Mouse (Mus musculus) embryonic facial prominence, embryonic 14.5 days (tissue): ENCODE measurements around the gene Mcrip1. TPM values are rescaled to one million over a fixed set of nuclear protein-coding genes. Genes with fewer than 3 reads are reported as not detected.

ENCODE experiments used
- ATAC-seq: fragments of 200-750 bp; cut with Nextera tagmentation; 2 replicates; pipeline ENCODE4 v1.8.0; 2017; ENCODE audit warnings: low read depth, moderate number of reproducible peaks, moderate TSS enrichment
- DNase-seq: peaks from one replicate; pipeline ENCODE4 v3.0.0-alpha.2; 2015; ENCODE audit warnings: low spot score
- H3K27ac ChIP-seq: fragments of 300-500 bp; sonication (generic); replicated peaks from 2 replicates; pipeline ENCODE4 v1.5.1; 2014; ENCODE audit warnings: low read depth, mild to moderate bottlenecking, low read length, moderate library complexity
- H3K27me3 ChIP-seq: fragments of 300-500 bp; sonication (generic); replicated peaks from 2 replicates; pipeline ENCODE4 v1.6.1; 2014; ENCODE audit warnings: low read length; ENCODE audit not compliant: control insufficient read depth, insufficient read depth
- H3K36me3 ChIP-seq: fragments of 300-500 bp; sonication (generic); 2 replicates; pipeline ENCODE4 v1.6.1; 2014; ENCODE audit warnings: low read length, mixed read lengths; ENCODE audit not compliant: control insufficient read depth, insufficient read depth
- H3K4me1 ChIP-seq: fragments of 300-500 bp; sonication (generic); 2 replicates; pipeline ENCODE4 v1.6.1; 2014; ENCODE audit warnings: antibody characterized with exemption, low read length; ENCODE audit not compliant: control insufficient read depth, insufficient read depth
- H3K4me2 ChIP-seq: fragments of 300-500 bp; sonication (generic); 2 replicates; pipeline ENCODE4 v1.6.1; 2014; ENCODE audit warnings: low read depth, mild to moderate bottlenecking, low read length, moderate library complexity, mixed read lengths
- H3K4me3 ChIP-seq: fragments of 300-500 bp; sonication (generic); 2 replicates; pipeline ENCODE4 v1.5.1; 2014; ENCODE audit warnings: low read depth, mild to moderate bottlenecking, low read length
- H3K9ac ChIP-seq: fragments of 300-500 bp; sonication (generic); 2 replicates; pipeline ENCODE4 v1.6.1; 2014; ENCODE audit warnings: low read depth, mild to moderate bottlenecking, low read length, moderate library complexity, mixed read lengths
- H3K9me3 ChIP-seq: fragments of 300-500 bp; sonication (generic); 2 replicates; pipeline ENCODE4 v1.6.1; 2016; ENCODE audit warnings: low read length; ENCODE audit not compliant: control insufficient read depth
- WGBS: fragments of 180-500 bp; shearing (Covaris S2); extraction: QIAGEN DNeasy Blood & Tissue Kit; methylation state at CpG from one replicate; pipeline ENCODE4 v1.1.7; 2014; 5-methylcytosine and 5-hydroxymethylcytosine counted together
- polyA plus RNA-seq: library from polyadenylated mRNA; unstranded; fragments of >200 nt; fragmentation: Nextera tagmentation; extraction: Ambion mirVana; gene quantifications from 2 replicates; pipeline ENCODE4 v1.2.1, GENCODE M21; 2014

The Mcrip1 gene
- polyA plus RNA-seq, 1 experiment from 2014 or later, result 238 TPM

- DNase-seq (peak; percentile 16), ATAC-seq (no peak)
- Histone ChIP-seq H3K4me1 (0 out of 2 replicates have a peak, but pooled peaks cover 5% of the 10 kb centered on the region), H3K4me2 (no peak overlapping the region), H3K9ac (no peak overlapping the region), H3K36me3 (peaks cover 14% of the 10 kb centered on the region), H3K4me3 (no peak overlapping the region), H3K27me3 (no peaks in the 10 kb centered on the region), H3K27ac (no peak overlapping the region), H3K9me3 (peaks cover 5% of the 10 kb centered on the region; the same call in 1 of the 2 replicates)
- WGBS, result 58% methylated on average over 7 of the region's 7 CpGs
Measured at GRCm38 (mm10) chr11:120554834-120555233, 5.3 kb upstream of the Mcrip1 start.

GRCm38 (mm10) chr11:120552736-120553135 lies 3.2 kb upstream of the Mcrip1 start:
- Histone ChIP-seq H3K4me3 (no peak overlapping the region), H3K36me3 (no peaks in the 10 kb centered on the region), H3K27ac (no peak overlapping the region), H3K27me3 (no peaks in the 10 kb centered on the region), H3K9me3 (peaks cover 3% of the 10 kb centered on the region; the same call in 1 of the 2 replicates), H3K4me2 (no peak overlapping the region), H3K9ac (no peak overlapping the region), H3K4me1 (peaks cover 16% of the 10 kb centered on the region)
- ATAC-seq, result no peak
- DNase-seq, result no peak
- WGBS, result 73% methylated on average over 5 of the region's 5 CpGs

- Histone ChIP-seq H3K4me3 (peak within 1 kb of the TSS; percentile 99), H3K9me3 (no peaks in the 10 kb centered on the region), H3K36me3 (peaks cover 3% of the 10 kb centered on the region; the same call in 1 of the 2 replicates), H3K4me2 (peak within 1 kb of the TSS; percentile 85), H3K4me1 (peaks cover 16% of the 10 kb centered on the region), H3K9ac (peak within 1 kb of the TSS; percentile 98), H3K27me3 (no peaks in the 10 kb centered on the region), H3K27ac (no peak within 1 kb of the TSS)
- DNase-seq (no peak), ATAC-seq (no peak)
- 93% methylated on average over 28 of the region's 28 CpGs for WGBS
Measured at GRCm38 (mm10) chr11:120550810-120551440, 1.4 kb upstream of the Mcrip1 start, which contains the start of gene Ppp1r27. TSS of gene Ppp1r27 (minus strand) at chr11:120551132.

- WGBS, result 68% methylated on average over 11 of the region's 11 CpGs
- H3K4me3 ChIP-seq, result peak overlapping the region; percentile 99
- DNase-seq (no peak), ATAC-seq (no peak)
- no peaks in the 10 kb centered on the region for H3K27me3 ChIP-seq
- H3K4me2 ChIP-seq, result peak overlapping the region; percentile 85
- H3K36me3 ChIP-seq, result peaks cover 4% of the 10 kb centered on the region
- peaks cover 16% of the 10 kb centered on the region for H3K4me1 ChIP-seq
- H3K9me3 ChIP-seq, result no peaks in the 10 kb centered on the region
- peak overlapping the region; percentile 91 for H3K27ac ChIP-seq
- H3K9ac ChIP-seq, result peak overlapping the region; percentile 98
Measured at GRCm38 (mm10) chr11:120549986-120550809, 671 bp upstream of the Mcrip1 start.

GRCm38 (mm10) chr11:120548786-120549167 lies 750 bp downstream of the Mcrip1 start:
- Histone ChIP-seq H3K27me3 (no peaks in the 10 kb centered on the region), H3K4me1 (peaks cover 16% of the 10 kb centered on the region), H3K4me2 (peak overlapping the region; percentile 85), H3K36me3 (peaks cover 19% of the 10 kb centered on the region), H3K27ac (peak overlapping the region; percentile 91), H3K9ac (peak overlapping the region; percentile 98), H3K4me3 (peak overlapping the region; percentile 99), H3K9me3 (no peaks in the 10 kb centered on the region)
- ATAC-seq, result 0 out of 2 replicates have a peak, but pooled peaks have one; percentile 7
- 22% methylated on average over 7 of the region's 7 CpGs for WGBS
- no peak for DNase-seq

GRCm38 (mm10) chr11:120548214-120548613 lies 1.3 kb downstream of the Mcrip1 start:
- Histone ChIP-seq H3K4me3 (peak overlapping the region; percentile 99), H3K9me3 (no peaks in the 10 kb centered on the region), H3K27ac (no peak overlapping the region; the same call in 1 of the 2 replicates), H3K27me3 (no peaks in the 10 kb centered on the region), H3K36me3 (peaks cover 24% of the 10 kb centered on the region), H3K9ac (peak overlapping the region; percentile 98), H3K4me2 (peak overlapping the region; percentile 85), H3K4me1 (peaks cover 16% of the 10 kb centered on the region)
- no peak for DNase-seq
- ATAC-seq, result no peak
- 88% methylated on average over 3 of the region's 3 CpGs for WGBS

- no peak overlapping the region for H3K27ac ChIP-seq
- H3K4me2 ChIP-seq, result 0 out of 2 replicates have a peak overlapping the region, but pooled peaks have one; percentile 85
- no peaks in the 10 kb centered on the region for H3K9me3 ChIP-seq
- H3K9ac ChIP-seq, result no peak overlapping the region
- H3K4me1 ChIP-seq, result peaks cover 16% of the 10 kb centered on the region
- ATAC-seq (no peak), DNase-seq (peak; percentile 15)
- H3K27me3 ChIP-seq, result no peaks in the 10 kb centered on the region
- H3K4me3 ChIP-seq, result 0 out of 2 replicates have a peak overlapping the region, but pooled peaks have one; percentile 3
- WGBS, result 53% methylated on average over 2 of the region's 2 CpGs
- H3K36me3 ChIP-seq, result peaks cover 32% of the 10 kb centered on the region
Measured at GRCm38 (mm10) chr11:120547469-120547868, 2.1 kb downstream of the Mcrip1 start.

GRCm38 (mm10) chr11:120545964-120546363 lies 3.6 kb downstream of the Mcrip1 start:
- H3K9me3 ChIP-seq, result no peaks in the 10 kb centered on the region
- ATAC-seq (no peak), DNase-seq (no peak)
- no peaks in the 10 kb centered on the region for H3K27me3 ChIP-seq
- H3K4me2 ChIP-seq, result no peak overlapping the region
- no peak overlapping the region for H3K27ac ChIP-seq
- no peak overlapping the region for H3K4me3 ChIP-seq
- no peak overlapping the region; the same call in 1 of the 2 replicates for H3K9ac ChIP-seq
- H3K4me1 ChIP-seq, result peaks cover 16% of the 10 kb centered on the region
- peaks cover 41% of the 10 kb centered on the region for H3K36me3 ChIP-seq
- 88% methylated on average over 3 of the region's 3 CpGs for WGBS
